In the genomic region with DNA sequence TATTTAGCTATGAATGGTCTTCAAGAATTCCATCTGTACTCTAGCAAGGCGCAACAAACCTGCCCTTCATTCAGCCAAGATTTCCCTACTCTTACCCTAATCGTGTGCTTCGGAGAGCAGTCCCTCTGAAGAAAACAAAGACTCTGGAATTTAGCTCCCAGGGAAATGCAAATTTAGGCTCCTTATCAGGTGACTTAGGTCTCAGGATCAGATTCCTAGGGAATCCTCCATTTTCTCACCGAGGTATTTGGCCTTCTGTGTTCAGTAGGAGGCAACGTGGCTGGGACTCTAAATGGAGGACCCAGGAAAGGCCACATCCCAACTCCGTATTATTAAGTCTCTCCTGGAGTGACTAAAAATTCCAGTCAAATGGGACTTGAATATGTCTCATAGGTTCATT, we compare ENCODE assay signal across 24 mouse cellular contexts.
DNase-seq lines count a peak whose midpoint lies in the region; ATAC-seq and TF ChIP-seq lines count a peak whose summit lies in the region.
"Had no signal": no experiment of that assay in that cellular context is flagged by ENCODE, and none has a peak within 500 bp of the region (broad histone marks: within the 10 kb centered on the region; RNA-seq: fewer than 3 reads in every experiment).

No protein-coding gene starts in this region.

- H3K4me1 ChIP-seq in forebrain, embryonic 10.5 days: peaks cover 17% of the 10 kb centered on the region; the same call in 1 of the 2 replicates
- H3K4me1 ChIP-seq in forebrain, embryonic 15.5 days: peaks cover 2% of the 10 kb centered on the region; the same call in 1 of the 2 replicates
- no peaks in the 10 kb centered on the region for H3K4me1 ChIP-seq in kidney, embryonic 14.5 days (ENCODE audit: control insufficient read depth, insufficient read depth, low read length)
- H3K4me1 ChIP-seq in E14TG2a.4 (replicated peaks; ENCODE audit: low read depth, low read length): peaks cover 25% of the 10 kb centered on the region
- H3K4me1 ChIP-seq in embryonic facial prominence, embryonic 14.5 days (ENCODE audit: control insufficient read depth, insufficient read depth, low read length): no peaks in the 10 kb centered on the region
- H3K4me1 ChIP-seq: limb, embryonic 15.5 days; lung, embryonic 15.5 days had no signal

- H3K4me2 ChIP-seq in forebrain, embryonic 15.5 days (replicated peaks): no peak overlapping the region
- peak overlapping the region; percentile 3; the same call in 1 of the 2 replicates for H3K4me2 ChIP-seq in kidney, embryonic 14.5 days (replicated peaks; ENCODE audit: low read depth, low read length)
- 0 out of 2 replicates have a peak overlapping the region, but pooled peaks have one; percentile 12 for H3K4me2 ChIP-seq in embryonic facial prominence, embryonic 14.5 days (ENCODE audit: low read depth, low read length)
- H3K4me2 ChIP-seq: hindbrain, embryonic 14.5 days; limb, embryonic 15.5 days; lung, embryonic 15.5 days; neural tube, embryonic 13.5 days had no signal

- H3K4me3 ChIP-seq in forebrain, embryonic 10.5 days: peak overlapping the region; percentile 16; the same call in 1 of the 2 replicates
- no peak overlapping the region for H3K4me3 ChIP-seq in forebrain, embryonic 15.5 days
- no peak overlapping the region for H3K4me3 ChIP-seq in kidney, embryonic 14.5 days (ENCODE audit: low read length)
- peak overlapping the region; percentile 82 for H3K4me3 ChIP-seq in E14TG2a.4 (replicated peaks; ENCODE audit: low read length)
- no peak overlapping the region for H3K4me3 ChIP-seq in embryonic facial prominence, embryonic 14.5 days (ENCODE audit: low read depth, low read length)
- H3K4me3 ChIP-seq: gastrocnemius, adult 2 months; limb, embryonic 15.5 days; lung, embryonic 15.5 days; myocyte; neural tube, embryonic 13.5 days had no signal

- ATAC-seq in forebrain, embryonic 15.5 days (replicated peaks): no peak
- no peak for ATAC-seq in kidney, embryonic 14.5 days (ENCODE audit: low FRiP score, low TSS enrichment)
- no peak for ATAC-seq in embryonic facial prominence, embryonic 14.5 days (ENCODE audit: low read depth)
- ATAC-seq: inflammation-experienced regulatory T-cells, adult 6 months; midbrain, embryonic 16.5 days had no signal

- H3K27ac ChIP-seq in forebrain, embryonic 10.5 days: no peak overlapping the region
- H3K27ac ChIP-seq in forebrain, embryonic 15.5 days (replicated peaks): no peak overlapping the region
- H3K27ac ChIP-seq in kidney, embryonic 14.5 days (ENCODE audit: low read depth, low read length): no peak overlapping the region
- H3K27ac ChIP-seq in embryonic facial prominence, embryonic 14.5 days (replicated peaks; ENCODE audit: low read depth, low read length): no peak overlapping the region
- H3K27ac ChIP-seq: gastrocnemius, adult 2 months; hindbrain, embryonic 14.5 days; limb, embryonic 15.5 days; liver, embryonic 14.5 days; lung, embryonic 15.5 days; neural tube, embryonic 13.5 days had no signal

- DNase-seq in forebrain, embryonic 10.5 days (ENCODE audit: extremely low spot score, low spot score): no peak
- DNase-seq in kidney, postnatal 10 days: no peak
- no peak for DNase-seq in embryonic facial prominence, embryonic 14.5 days (ENCODE audit: low spot score)
- DNase-seq in cerebellum, adult 9-10 months: no peak
- DNase-seq: adrenal gland, postnatal 14 days; cerebellum, adult 8-10 months; gastrocnemius, adult 2 months; heart, postnatal 10 days; kidney, adult 8-10 months; kidney, postnatal 4 days; lung, postnatal 36 days; thymus, adult 18-20 months; thymus, postnatal 36 days had no signal

- no peaks in the 10 kb centered on the region; the same call in 1 of the 2 replicates for H3K27me3 ChIP-seq in forebrain, embryonic 10.5 days (ENCODE audit: poor library complexity, severe bottlenecking)
- H3K27me3 ChIP-seq in forebrain, embryonic 15.5 days: no peaks in the 10 kb centered on the region
- no peaks in the 10 kb centered on the region for H3K27me3 ChIP-seq in kidney, embryonic 14.5 days (ENCODE audit: control insufficient read depth, insufficient read depth, low read length)
- no peaks in the 10 kb centered on the region for H3K27me3 ChIP-seq in E14TG2a.4 (ENCODE audit: insufficient read depth, low read length)
- H3K27me3 ChIP-seq in embryonic facial prominence, embryonic 14.5 days (replicated peaks; ENCODE audit: control insufficient read depth, insufficient read depth, low read length): no peaks in the 10 kb centered on the region; the same call in 1 of the 2 replicates
- H3K27me3 ChIP-seq: limb, embryonic 15.5 days; lung, embryonic 15.5 days; neural tube, embryonic 13.5 days had no signal

- H3K9me3 ChIP-seq in forebrain, embryonic 10.5 days: no peaks in the 10 kb centered on the region
- H3K9me3 ChIP-seq in forebrain, embryonic 15.5 days: no peaks in the 10 kb centered on the region
- H3K9me3 ChIP-seq in kidney, embryonic 14.5 days (ENCODE audit: control insufficient read depth, low read length): no peaks in the 10 kb centered on the region
- no peaks in the 10 kb centered on the region for H3K9me3 ChIP-seq in E14TG2a.4 (ENCODE audit: low read length)
- H3K9me3 ChIP-seq in embryonic facial prominence, embryonic 14.5 days (ENCODE audit: control insufficient read depth, low read length): no peaks in the 10 kb centered on the region
- H3K9me3 ChIP-seq: limb, embryonic 15.5 days; lung, embryonic 15.5 days; neural tube, embryonic 13.5 days had no signal

- no peak for TF ChIP-seq CTCF in E14TG2a.4 (conservative IDR thresholded peaks at IDR 0.05; ENCODE audit: low read length)

- no peak overlapping the region for H3K9ac ChIP-seq in forebrain, embryonic 15.5 days (replicated peaks)
- H3K9ac ChIP-seq in kidney, embryonic 14.5 days (ENCODE audit: low read depth, low read length): no peak overlapping the region
- no peak overlapping the region for H3K9ac ChIP-seq in embryonic facial prominence, embryonic 14.5 days (ENCODE audit: low read depth, low read length)
- H3K9ac ChIP-seq: hindbrain, embryonic 14.5 days; limb, embryonic 15.5 days; liver, embryonic 14.5 days; lung, embryonic 15.5 days; neural tube, embryonic 13.5 days had no signal

- 23% methylated on average over 6 of the region's 6 CpGs for WGBS in forebrain, embryonic 10.5 days
- WGBS in forebrain, embryonic 15.5 days: 33% methylated on average over 6 of the region's 6 CpGs
- WGBS in kidney, embryonic 14.5 days: 41% methylated on average over 6 of the region's 6 CpGs
- WGBS in embryonic facial prominence, embryonic 14.5 days: 35% methylated on average over 6 of the region's 6 CpGs

- peaks cover 14% of the 10 kb centered on the region for H3K36me3 ChIP-seq in forebrain, embryonic 10.5 days (replicated peaks)
- H3K36me3 ChIP-seq in forebrain, embryonic 15.5 days: no peaks in the 10 kb centered on the region
- H3K36me3 ChIP-seq in kidney, embryonic 14.5 days (ENCODE audit: control insufficient read depth, insufficient read depth, low read length): peaks cover 8% of the 10 kb centered on the region; the same call in 1 of the 2 replicates
- peaks cover 42% of the 10 kb centered on the region for H3K36me3 ChIP-seq in E14TG2a.4 (ENCODE audit: insufficient read depth, low read length)
- peaks cover 11% of the 10 kb centered on the region; the same call in 1 of the 2 replicates for H3K36me3 ChIP-seq in embryonic facial prominence, embryonic 14.5 days (ENCODE audit: control insufficient read depth, insufficient read depth, low read length)
- H3K36me3 ChIP-seq: limb, embryonic 15.5 days; lung, embryonic 15.5 days; neural tube, embryonic 13.5 days had no signal

Comparison
In these comparisons a context has a peak if more than half of its experiments do, and no peak if none do; other contexts are left out.
1. H3K4me3 ChIP-seq: peak in forebrain, embryonic 10.5 days (single experiment) and E14TG2a.4 (single experiment); none in forebrain, embryonic 15.5 days (single experiment), kidney, embryonic 14.5 days (single experiment) and embryonic facial prominence, embryonic 14.5 days (single experiment).